Mouse (Mus musculus): Measurements from ENCODE around the gene Tnnt2. TPM values are rescaled to one million over a fixed set of nuclear protein-coding genes. Genes with fewer than 3 reads are reported as not detected.

Tnnt2 gene
- total and polyA plus RNA-seq, 2 experiments from 2014 or later: 0.51 to 1.0 TPM

DNA sequence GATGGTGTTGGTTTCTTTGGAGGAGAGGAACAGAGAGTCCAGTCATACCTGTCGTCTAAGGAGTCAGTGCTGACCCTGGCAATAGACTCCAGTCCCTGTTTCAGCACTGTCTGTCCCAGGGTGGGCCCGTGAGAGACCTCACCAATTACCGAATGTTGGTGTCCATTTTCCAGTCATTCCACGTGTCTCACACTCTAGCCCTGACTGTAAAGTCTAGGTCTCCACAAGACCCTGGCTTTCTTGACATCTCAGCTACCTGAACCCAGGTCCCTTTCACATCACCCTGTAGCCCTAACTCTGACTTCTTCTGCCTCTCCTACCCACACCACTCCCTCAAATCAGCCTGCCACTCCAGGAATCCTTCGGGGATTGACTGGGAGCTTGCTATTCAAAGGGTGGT is 26.4 kb downstream of the Tnnt2 start:
- H3K27ac ChIP-seq (ENCODE audit: low read depth, low read length): no peak overlapping the region
- H3K9ac ChIP-seq (replicated peaks; ENCODE audit: low read length, poor library complexity, severe bottlenecking): no peak overlapping the region
- no peak for TF ChIP-seq CTCF (IDR thresholded peaks at IDR 0.05)
- no peak for DNase-seq (ENCODE audit: low spot score)
- H3K4me1 ChIP-seq (ENCODE audit: insufficient read depth, low read length): no peaks in the 10 kb centered on the region
- H3K4me3 ChIP-seq (ENCODE audit: low read depth, low read length): no peak overlapping the region
- no peaks in the 10 kb centered on the region for H3K27me3 ChIP-seq (ENCODE audit: insufficient read depth, low read length)
- no peaks in the 10 kb centered on the region for H3K36me3 ChIP-seq (ENCODE audit: insufficient read depth, low read length)
- H3K9me3 ChIP-seq (ENCODE audit: low read length): no peaks in the 10 kb centered on the region
- H3K4me2 ChIP-seq (ENCODE audit: low read depth, low read length, poor library complexity, severe bottlenecking): no peak overlapping the region
- WGBS: 81% methylated on average over 5 of the region's 5 CpGs
- no peak for ATAC-seq (ENCODE audit: low FRiP score)

- H3K9ac ChIP-seq (replicated peaks; ENCODE audit: low read length, poor library complexity, severe bottlenecking): no peak overlapping the region
- H3K4me1 ChIP-seq (ENCODE audit: insufficient read depth, low read length): no peaks in the 10 kb centered on the region
- WGBS: 86% methylated on average over 9 of the region's 9 CpGs
- H3K9me3 ChIP-seq (ENCODE audit: low read length): no peaks in the 10 kb centered on the region
- no peak for TF ChIP-seq CTCF (IDR thresholded peaks at IDR 0.05)
- H3K27ac ChIP-seq (ENCODE audit: low read depth, low read length): no peak overlapping the region
- no peaks in the 10 kb centered on the region for H3K36me3 ChIP-seq (ENCODE audit: insufficient read depth, low read length)
- no peak overlapping the region for H3K4me2 ChIP-seq (ENCODE audit: low read depth, low read length, poor library complexity, severe bottlenecking)
- DNase-seq (ENCODE audit: low spot score) (no peak), ATAC-seq (ENCODE audit: low FRiP score) (no peak)
- no peak overlapping the region for H3K4me3 ChIP-seq (ENCODE audit: low read depth, low read length)
- no peaks in the 10 kb centered on the region for H3K27me3 ChIP-seq (ENCODE audit: insufficient read depth, low read length)
Observed at GRCm38 (mm10) chr1:135863786-135864335, 27.7 kb downstream of the Tnnt2 start.

- Histone ChIP-seq H3K9ac (replicated peaks; ENCODE audit: low read length, poor library complexity, severe bottlenecking) (no peak overlapping the region), H3K36me3 (ENCODE audit: insufficient read depth, low read length) (no peaks in the 10 kb centered on the region), H3K4me3 (ENCODE audit: low read depth, low read length) (no peak overlapping the region), H3K27me3 (ENCODE audit: insufficient read depth, low read length) (no peaks in the 10 kb centered on the region), H3K4me2 (ENCODE audit: low read depth, low read length, poor library complexity, severe bottlenecking) (no peak overlapping the region), H3K27ac (ENCODE audit: low read depth, low read length) (no peak overlapping the region), H3K4me1 (ENCODE audit: insufficient read depth, low read length) (no peaks in the 10 kb centered on the region), H3K9me3 (ENCODE audit: low read length) (no peaks in the 10 kb centered on the region)
- WGBS: 87% methylated on average over 6 of the region's 6 CpGs
- no peak for TF ChIP-seq CTCF (IDR thresholded peaks at IDR 0.05)
- DNase-seq (ENCODE audit: low spot score) (no peak), ATAC-seq (ENCODE audit: low FRiP score) (no peak)
Observed at GRCm38 (mm10) chr1:135864830-135865229, 28.7 kb downstream of the Tnnt2 start.

- peak; percentile 79; the same call in 1 of the 2 replicates for ATAC-seq (ENCODE audit: low FRiP score)
Observed at GRCm38 (mm10) chr1:135865518-135866194, 29.5 kb downstream of the Tnnt2 start.

DNA sequence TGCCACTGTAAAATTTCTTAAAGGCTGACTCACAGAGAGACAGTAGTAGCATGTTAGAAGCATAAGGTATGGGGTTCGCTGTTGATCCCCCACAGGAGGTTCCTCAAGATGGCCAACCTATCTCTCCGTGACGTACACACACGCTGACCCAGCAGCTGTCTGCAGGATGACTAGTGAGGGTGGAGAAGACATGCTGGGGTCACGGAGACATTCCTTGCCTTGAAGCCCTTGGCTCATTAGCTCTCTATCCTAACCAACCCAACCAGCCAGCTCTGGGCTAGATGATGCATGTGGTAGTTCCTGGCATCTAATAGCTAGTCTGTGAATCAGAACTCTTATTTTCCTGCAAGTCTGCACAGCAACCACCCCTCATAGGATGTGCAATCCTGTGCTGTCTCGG is 32.4 kb downstream of the Tnnt2 start:
- 93% methylated on average over 6 of the region's 6 CpGs for WGBS
- Histone ChIP-seq H3K9me3 (ENCODE audit: low read length) (no peaks in the 10 kb centered on the region), H3K9ac (replicated peaks; ENCODE audit: low read length, poor library complexity, severe bottlenecking) (no peak overlapping the region), H3K27ac (ENCODE audit: low read depth, low read length) (no peak overlapping the region), H3K4me2 (ENCODE audit: low read depth, low read length, poor library complexity, severe bottlenecking) (no peak overlapping the region), H3K27me3 (ENCODE audit: insufficient read depth, low read length) (no peaks in the 10 kb centered on the region), H3K4me1 (ENCODE audit: insufficient read depth, low read length) (no peaks in the 10 kb centered on the region), H3K36me3 (ENCODE audit: insufficient read depth, low read length) (no peaks in the 10 kb centered on the region), H3K4me3 (ENCODE audit: low read depth, low read length) (no peak overlapping the region)
- ATAC-seq (ENCODE audit: low FRiP score) (no peak), DNase-seq (ENCODE audit: low spot score) (no peak)
- TF ChIP-seq CTCF (IDR thresholded peaks at IDR 0.05): no peak

More at GRCm38 (mm10) chr1:135865518-135866194, 29.5 kb downstream of the Tnnt2 start:
- H3K27me3 ChIP-seq (ENCODE audit: insufficient read depth, low read length): no peaks in the 10 kb centered on the region
- H3K9ac ChIP-seq (replicated peaks; ENCODE audit: low read length, poor library complexity, severe bottlenecking): no peak overlapping the region
- no peak overlapping the region for H3K4me2 ChIP-seq (ENCODE audit: low read depth, low read length, poor library complexity, severe bottlenecking)
- no peaks in the 10 kb centered on the region for H3K9me3 ChIP-seq (ENCODE audit: low read length)
- TF ChIP-seq CTCF (IDR thresholded peaks at IDR 0.05): peak; percentile 96
- no peaks in the 10 kb centered on the region for H3K36me3 ChIP-seq (ENCODE audit: insufficient read depth, low read length)
- no peak overlapping the region for H3K27ac ChIP-seq (ENCODE audit: low read depth, low read length)
- 56% methylated on average over 19 of the region's 19 CpGs for WGBS
- no peak overlapping the region for H3K4me3 ChIP-seq (ENCODE audit: low read depth, low read length)
- no peaks in the 10 kb centered on the region for H3K4me1 ChIP-seq (ENCODE audit: insufficient read depth, low read length)
- peak; percentile 81 for DNase-seq (ENCODE audit: low spot score)

DNA sequence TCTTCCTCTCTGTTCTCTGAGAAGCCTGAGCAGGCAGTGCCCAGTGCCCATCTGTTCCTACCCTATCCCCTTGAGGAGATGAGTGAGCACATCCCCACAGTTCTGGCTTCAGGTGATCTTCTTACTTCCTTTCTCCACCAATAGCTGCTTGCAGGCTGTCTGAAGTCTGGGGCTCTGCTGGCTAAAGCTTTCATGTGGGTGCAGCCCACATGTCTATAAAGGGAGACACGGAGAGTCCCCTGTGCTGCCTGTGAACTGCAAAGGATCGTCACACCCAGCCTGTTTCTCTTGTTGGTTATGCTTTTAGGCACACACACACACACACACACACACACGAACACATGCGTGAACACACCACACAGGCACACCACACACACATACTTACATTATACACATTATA is 36.8 kb downstream of the Tnnt2 start:
- Histone ChIP-seq H3K4me1 (ENCODE audit: insufficient read depth, low read length) (no peaks in the 10 kb centered on the region), H3K4me3 (ENCODE audit: low read depth, low read length) (no peak overlapping the region), H3K36me3 (ENCODE audit: insufficient read depth, low read length) (no peaks in the 10 kb centered on the region), H3K4me2 (ENCODE audit: low read depth, low read length, poor library complexity, severe bottlenecking) (no peak overlapping the region), H3K9me3 (ENCODE audit: low read length) (no peaks in the 10 kb centered on the region), H3K9ac (replicated peaks; ENCODE audit: low read length, poor library complexity, severe bottlenecking) (no peak overlapping the region), H3K27me3 (ENCODE audit: insufficient read depth, low read length) (no peaks in the 10 kb centered on the region), H3K27ac (ENCODE audit: low read depth, low read length) (no peak overlapping the region)
- ATAC-seq (ENCODE audit: low FRiP score): no peak
- WGBS: 92% methylated on average over 4 of the region's 4 CpGs
- TF ChIP-seq CTCF (IDR thresholded peaks at IDR 0.05): no peak
- no peak for DNase-seq (ENCODE audit: low spot score)

Measured in midbrain, postnatal 0 days (tissue).